Mouse (Mus musculus): ENCODE measurements around the gene Lrrc10. TPM values are rescaled to one million over a fixed set of nuclear protein-coding genes. Genes with fewer than 3 reads are reported as not detected.

The Lrrc10 gene
- polyA plus RNA-seq (2012; ENCODE audit: insufficient read depth, insufficient read length, missing spikeins), result not detected in 2 replicates

GRCm38 (mm10) chr10:117045175-117046056 lies at the start of gene Lrrc10:
TSS of gene Lrrc10 (plus strand) at chr10:117045341.
- Histone ChIP-seq H3K27ac (ENCODE audit: insufficient read depth, low read depth, low read length) (no peak within 1 kb of the TSS), H3K4me1 (ENCODE audit: control insufficient read depth, insufficient read depth, low read length) (peaks cover 2% of the 10 kb centered on the region), H3K4me3 (ENCODE audit: insufficient read depth, low read length) (no peak within 1 kb of the TSS)
- TF ChIP-seq POLR2A (IDR thresholded peaks at IDR 0.05; ENCODE audit: borderline replicate concordance, low read depth, low read length) (no peak), CTCF (IDR thresholded peaks at IDR 0.05; ENCODE audit: low read depth, low read length) (no peak)

GRCm38 (mm10) chr10:116995584-116996235 lies 49.4 kb upstream of the Lrrc10 start:
- Histone ChIP-seq H3K4me3 (ENCODE audit: insufficient read depth, low read length) (no peak overlapping the region), H3K27ac (ENCODE audit: insufficient read depth, low read depth, low read length) (no peak overlapping the region), H3K4me1 (ENCODE audit: control insufficient read depth, insufficient read depth, low read length) (peaks cover 10% of the 10 kb centered on the region)
- TF ChIP-seq POLR2A (IDR thresholded peaks at IDR 0.05; ENCODE audit: borderline replicate concordance, low read depth, low read length) (no peak), CTCF (IDR thresholded peaks at IDR 0.05; ENCODE audit: low read depth, low read length) (no peak)

- no peak for TF ChIP-seq CTCF (IDR thresholded peaks at IDR 0.05; ENCODE audit: low read depth, low read length)
- TF ChIP-seq POLR2A (IDR thresholded peaks at IDR 0.05; ENCODE audit: borderline replicate concordance, low read depth, low read length), result no peak
- Histone ChIP-seq H3K4me3 (ENCODE audit: insufficient read depth, low read length) (no peak overlapping the region), H3K27ac (ENCODE audit: insufficient read depth, low read depth, low read length) (no peak overlapping the region), H3K4me1 (ENCODE audit: control insufficient read depth, insufficient read depth, low read length) (peaks cover 10% of the 10 kb centered on the region)
Observed at GRCm38 (mm10) chr10:116996236-116996600, 48.9 kb upstream of the Lrrc10 start.

GRCm38 (mm10) chr10:116998716-116999455 lies 46.3 kb upstream of the Lrrc10 start:
- peaks cover 10% of the 10 kb centered on the region for H3K4me1 ChIP-seq (ENCODE audit: control insufficient read depth, insufficient read depth, low read length)
- H3K27ac ChIP-seq (ENCODE audit: insufficient read depth, low read depth, low read length), result no peak overlapping the region
- no peak overlapping the region for H3K4me3 ChIP-seq (ENCODE audit: insufficient read depth, low read length)
- TF ChIP-seq POLR2A (IDR thresholded peaks at IDR 0.05; ENCODE audit: borderline replicate concordance, low read depth, low read length) (no peak), CTCF (IDR thresholded peaks at IDR 0.05; ENCODE audit: low read depth, low read length) (no peak)

GRCm38 (mm10) chr10:117000975-117001374 lies 44.2 kb upstream of the Lrrc10 start:
- H3K27ac ChIP-seq (ENCODE audit: insufficient read depth, low read depth, low read length), result no peak overlapping the region

GRCm38 (mm10) chr10:117004695-117005094 lies 40.4 kb upstream of the Lrrc10 start:
- TF ChIP-seq POLR2A (IDR thresholded peaks at IDR 0.05; ENCODE audit: borderline replicate concordance, low read depth, low read length) (no peak), CTCF (IDR thresholded peaks at IDR 0.05; ENCODE audit: low read depth, low read length) (no peak)
- Histone ChIP-seq H3K27ac (ENCODE audit: insufficient read depth, low read depth, low read length) (no peak overlapping the region), H3K4me3 (ENCODE audit: insufficient read depth, low read length) (no peak overlapping the region), H3K4me1 (ENCODE audit: control insufficient read depth, insufficient read depth, low read length) (no peaks in the 10 kb centered on the region)

More at GRCm38 (mm10) chr10:117000975-117001374, 44.2 kb upstream of the Lrrc10 start:
- no peak for TF ChIP-seq POLR2A (IDR thresholded peaks at IDR 0.05; ENCODE audit: borderline replicate concordance, low read depth, low read length)
- TF ChIP-seq CTCF (IDR thresholded peaks at IDR 0.05; ENCODE audit: low read depth, low read length), result no peak
- Histone ChIP-seq H3K4me3 (ENCODE audit: insufficient read depth, low read length) (no peak overlapping the region), H3K4me1 (ENCODE audit: control insufficient read depth, insufficient read depth, low read length) (peaks cover 4% of the 10 kb centered on the region)

GRCm38 (mm10) chr10:117005707-117006464 lies 39.3 kb upstream of the Lrrc10 start:
- Histone ChIP-seq H3K27ac (ENCODE audit: insufficient read depth, low read depth, low read length) (no peak overlapping the region), H3K4me3 (ENCODE audit: insufficient read depth, low read length) (no peak overlapping the region), H3K4me1 (ENCODE audit: control insufficient read depth, insufficient read depth, low read length) (no peaks in the 10 kb centered on the region)
- TF ChIP-seq CTCF (IDR thresholded peaks at IDR 0.05; ENCODE audit: low read depth, low read length) (no peak), POLR2A (IDR thresholded peaks at IDR 0.05; ENCODE audit: borderline replicate concordance, low read depth, low read length) (no peak)

- TF ChIP-seq POLR2A (IDR thresholded peaks at IDR 0.05; ENCODE audit: borderline replicate concordance, low read depth, low read length) (no peak), CTCF (IDR thresholded peaks at IDR 0.05; ENCODE audit: low read depth, low read length) (no peak)
- Histone ChIP-seq H3K4me1 (ENCODE audit: control insufficient read depth, insufficient read depth, low read length) (peaks cover 12% of the 10 kb centered on the region), H3K27ac (ENCODE audit: insufficient read depth, low read depth, low read length) (no peak overlapping the region), H3K4me3 (ENCODE audit: insufficient read depth, low read length) (no peak overlapping the region)
Observed at GRCm38 (mm10) chr10:117009691-117010090, 35.5 kb upstream of the Lrrc10 start.

- Histone ChIP-seq H3K27ac (ENCODE audit: insufficient read depth, low read depth, low read length) (no peak overlapping the region), H3K4me1 (ENCODE audit: control insufficient read depth, insufficient read depth, low read length) (peaks cover 16% of the 10 kb centered on the region), H3K4me3 (ENCODE audit: insufficient read depth, low read length) (no peak overlapping the region)
- TF ChIP-seq POLR2A (IDR thresholded peaks at IDR 0.05; ENCODE audit: borderline replicate concordance, low read depth, low read length) (no peak), CTCF (IDR thresholded peaks at IDR 0.05; ENCODE audit: low read depth, low read length) (no peak)
Observed at GRCm38 (mm10) chr10:117011047-117011446, 34.1 kb upstream of the Lrrc10 start.

Data from bone marrow macrophage, adult 2 months (primary cell).